Mouse (Mus musculus) telencephalon, adult 2 months (tissue): Measurements from ENCODE around the gene Mast4.
A peak's percentile ranks its signal among the peaks of the same experiment; 100 is the strongest.

Experiments
- DNase-seq: peaks from one replicate; pipeline ENCODE4 v3.0.0-alpha.2; 2011; ENCODE audit warnings: low read depth, low spot score

The Mast4 gene

GRCm38 (mm10) chr13:102865971-102866724, 468.1 kb downstream of the Mast4 start:
- DNase-seq: no peak

GRCm38 (mm10) chr13:102865494-102865893, 468.8 kb downstream of the Mast4 start:
- no peak for DNase-seq

GRCm38 (mm10) chr13:102864840-102865239, 469.5 kb downstream of the Mast4 start:
- DNase-seq: no peak

- no peak for DNase-seq
These were observed 470.2 kb downstream of the Mast4 start for GRCm38 (mm10) chr13:102864079-102864478.

DNA sequence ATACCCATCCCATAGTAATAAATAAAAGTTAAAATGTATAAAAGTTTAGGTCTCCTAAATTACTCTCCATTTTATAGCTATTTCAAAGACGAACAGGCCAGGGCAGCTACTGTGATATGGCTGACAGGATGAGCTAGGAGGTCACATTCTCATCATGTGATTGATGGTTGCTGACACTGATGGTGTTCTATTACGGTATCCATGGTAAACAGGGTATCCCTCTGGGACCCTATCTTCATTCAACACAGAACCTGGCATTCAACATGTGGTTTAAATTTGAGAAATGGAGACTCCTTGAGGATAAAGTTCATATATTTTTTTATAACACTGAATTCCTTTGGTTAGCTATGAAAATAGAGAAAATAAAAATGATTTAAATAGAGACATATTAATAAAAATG, 471.3 kb downstream of the Mast4 start:
- DNase-seq: no peak

DNA sequence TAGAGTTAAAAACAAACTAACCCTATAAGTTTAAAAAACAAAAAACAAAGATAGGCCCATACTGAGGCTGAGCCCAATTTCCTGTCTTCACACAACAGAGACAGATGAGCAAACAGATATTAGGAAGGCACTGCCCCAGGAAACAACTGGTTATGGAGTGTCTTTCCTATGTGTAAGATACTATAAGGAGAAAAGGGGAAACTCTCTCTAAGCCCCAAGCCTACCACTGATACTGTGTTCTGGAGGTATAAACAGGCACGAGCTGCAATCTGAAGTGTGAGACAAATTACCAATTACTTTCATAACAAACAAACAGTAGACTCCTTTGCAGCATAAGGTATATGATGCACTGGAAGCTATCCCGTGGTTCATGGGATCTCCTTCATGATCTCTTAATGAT, 471.9 kb downstream of the Mast4 start:
- no peak for DNase-seq

DNA sequence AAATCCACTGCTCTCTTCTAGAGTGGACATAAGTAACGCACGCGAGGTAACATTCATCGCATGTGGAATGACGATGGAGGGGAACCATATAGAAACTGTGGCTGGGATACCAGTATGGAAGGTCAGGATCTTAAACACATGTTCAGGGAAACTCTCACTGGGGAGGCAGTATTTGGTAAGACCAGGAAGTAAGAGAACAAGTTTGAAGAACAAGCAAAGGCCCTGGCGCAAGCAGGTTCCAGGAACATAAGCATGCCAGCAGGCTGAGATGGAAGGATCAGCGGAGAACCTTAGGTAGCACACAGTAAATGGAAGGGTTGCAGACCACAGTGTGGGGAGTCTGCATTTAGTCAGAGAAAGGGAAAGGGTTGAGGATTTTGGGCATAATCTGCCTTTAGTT, 473.6 kb downstream of the Mast4 start:
- no peak for DNase-seq

GRCm38 (mm10) chr13:102860135-102860534, 474.2 kb downstream of the Mast4 start:
- no peak for DNase-seq

- no peak for DNase-seq
These were observed 476.8 kb downstream of the Mast4 start for GRCm38 (mm10) chr13:102857539-102857838.

DNA sequence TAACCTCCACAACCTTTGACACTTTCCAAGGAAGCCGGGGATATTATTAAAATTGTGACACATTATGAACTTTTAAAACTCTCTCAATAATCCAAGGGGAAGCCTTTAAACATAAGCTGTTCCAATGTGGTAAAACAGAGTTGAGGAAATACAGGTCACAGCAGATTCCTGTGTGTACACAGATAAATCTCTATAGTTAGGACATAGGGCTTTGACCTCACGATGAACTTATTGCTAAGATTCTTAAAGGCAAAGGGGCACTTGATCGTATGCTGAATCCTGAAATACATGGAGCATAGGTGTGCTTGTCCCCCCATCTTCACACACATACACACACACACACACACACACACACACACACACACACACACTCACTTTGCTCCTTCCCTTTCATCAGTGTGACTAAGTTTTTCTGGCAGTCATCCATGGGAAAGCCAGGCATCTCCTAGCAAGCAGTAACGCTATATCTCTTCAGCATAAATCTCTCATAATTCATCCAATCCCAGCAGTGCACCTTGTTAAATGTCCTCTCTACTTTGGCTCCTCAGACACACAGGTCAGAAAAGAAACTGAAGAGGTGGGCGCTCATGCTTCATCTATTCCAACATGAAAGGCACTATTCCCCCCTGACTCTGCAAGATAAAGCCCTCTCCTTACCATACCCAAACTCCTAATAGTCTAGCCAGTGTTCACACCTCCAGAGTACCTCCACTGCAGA, 477.3 kb downstream of the Mast4 start:
- DNase-seq: no peak

GRCm38 (mm10) chr13:102852865-102853264, 481.4 kb downstream of the Mast4 start:
- DNase-seq: no peak

GRCm38 (mm10) chr13:102851253-102851652, 483.0 kb downstream of the Mast4 start:
- no peak for DNase-seq

DNA sequence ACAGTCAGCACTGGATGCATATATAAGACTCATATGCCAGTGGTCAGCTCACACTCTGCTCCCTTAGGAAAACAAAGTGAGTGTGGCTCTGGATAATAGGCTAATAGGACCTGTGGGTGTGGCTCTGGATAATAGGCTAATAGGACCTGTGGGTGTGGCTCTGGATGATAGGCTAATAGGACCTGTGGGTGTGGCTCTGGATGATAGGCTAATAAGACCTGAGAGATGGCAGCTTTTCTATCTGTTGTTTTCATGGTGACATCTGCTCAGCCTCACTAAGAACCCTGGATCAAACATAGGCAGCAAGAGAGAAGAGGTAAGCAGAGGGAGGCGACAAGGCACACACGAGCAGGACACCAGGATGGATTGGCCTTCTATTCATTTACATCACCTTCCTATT, 483.7 kb downstream of the Mast4 start:
- DNase-seq: no peak

- DNase-seq: no peak
These were observed 485.2 kb downstream of the Mast4 start for GRCm38 (mm10) chr13:102849068-102849467.

- DNase-seq: no peak
These were observed 487.8 kb downstream of the Mast4 start for GRCm38 (mm10) chr13:102846473-102846872.

DNA sequence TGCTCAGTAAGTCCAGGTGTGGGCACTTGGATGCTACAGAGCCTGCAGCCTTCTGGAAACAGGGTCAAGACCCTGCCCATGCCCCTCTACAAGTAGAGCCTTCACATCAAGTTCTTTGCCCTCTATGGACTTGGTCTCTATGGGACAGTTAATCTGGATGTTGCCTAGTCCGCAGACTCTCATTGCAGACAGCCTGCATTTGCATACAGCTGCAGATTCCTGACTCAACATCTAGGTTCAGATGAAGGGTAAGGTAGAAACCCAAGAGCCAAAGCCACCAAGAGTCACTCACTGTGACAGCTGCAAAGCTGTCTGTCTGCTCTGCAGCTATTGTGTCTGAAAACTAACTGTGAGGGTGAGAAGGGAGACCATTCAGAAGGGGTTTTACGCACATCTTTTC, 491.6 kb downstream of the Mast4 start:
- DNase-seq: no peak

DNA sequence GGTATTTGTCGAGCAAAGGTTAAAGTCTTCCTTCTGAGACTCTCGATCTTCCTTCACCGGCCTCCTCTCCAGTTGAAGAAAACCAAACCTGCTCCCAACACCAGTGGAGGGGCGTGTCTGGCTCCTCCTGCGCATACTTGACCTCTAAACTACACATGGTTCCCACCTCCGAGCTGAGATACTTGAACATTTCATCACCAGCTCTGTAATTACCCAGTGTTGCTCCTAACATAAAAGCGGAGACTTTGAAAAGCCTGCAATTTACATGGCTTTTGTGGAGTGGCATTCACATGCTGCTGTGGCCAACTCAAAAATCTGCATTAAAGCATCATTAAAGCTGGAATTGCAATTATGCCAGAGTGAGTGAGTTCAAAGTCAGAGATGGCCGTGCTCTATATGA, 492.1 kb downstream of the Mast4 start:
- DNase-seq: no peak

DNA sequence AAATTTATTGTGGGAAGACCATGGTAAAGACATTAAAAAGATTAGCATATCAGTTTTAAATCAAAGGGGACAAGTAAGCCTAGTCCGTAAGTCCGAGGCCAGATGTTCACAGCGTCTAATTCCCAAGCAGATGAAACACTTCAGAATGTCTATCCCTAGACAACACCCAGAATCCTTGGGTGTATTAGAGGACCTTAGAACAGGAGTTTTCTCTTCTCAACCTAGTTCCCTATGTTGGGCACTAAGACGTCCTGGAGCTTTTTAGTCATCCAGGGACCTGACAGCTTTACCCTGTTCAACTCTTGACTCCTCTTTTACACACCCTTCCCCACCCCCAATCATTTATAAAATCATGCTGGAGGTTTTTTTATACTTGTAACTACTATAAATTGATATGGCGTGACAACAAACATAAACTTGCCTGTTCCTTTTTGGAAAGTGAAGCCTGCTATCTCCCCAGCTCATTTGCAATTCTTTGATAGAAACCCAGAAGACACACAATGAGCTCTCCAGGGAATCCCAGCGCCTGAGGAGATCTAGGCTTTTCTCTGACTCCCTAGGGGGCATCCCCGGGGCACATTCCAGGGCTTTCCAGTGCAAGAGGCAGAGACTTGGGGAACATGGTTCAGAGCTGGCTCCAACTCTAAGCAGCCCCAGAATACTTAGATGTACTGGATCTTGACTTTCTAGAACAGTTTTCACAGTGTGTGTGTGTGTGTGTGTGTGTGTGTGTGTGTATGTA, 494.4 kb downstream of the Mast4 start:
- DNase-seq: no peak

- DNase-seq: peak; percentile 29
These were observed 496.9 kb downstream of the Mast4 start for GRCm38 (mm10) chr13:102837427-102837826.

DNA sequence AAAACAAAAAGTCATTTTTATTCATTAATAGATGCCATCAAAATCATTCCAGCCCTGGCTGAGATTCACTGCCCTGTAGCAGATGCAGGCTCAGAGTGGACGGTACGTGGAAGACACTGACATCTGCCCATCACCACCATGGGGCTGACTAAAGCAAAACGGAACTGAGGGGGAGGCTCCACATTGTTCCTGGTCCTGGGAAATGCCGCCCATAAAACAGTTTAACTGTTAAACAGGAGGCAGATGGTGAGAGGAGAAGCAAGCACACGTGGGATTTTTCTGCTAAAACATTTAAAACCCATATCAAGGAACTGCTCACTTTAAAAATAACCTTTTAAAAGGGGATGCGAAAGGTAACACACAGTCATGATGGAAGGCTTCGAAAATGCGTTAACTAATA, 499.0 kb downstream of the Mast4 start:
- peak; percentile 33 for DNase-seq

DNA sequence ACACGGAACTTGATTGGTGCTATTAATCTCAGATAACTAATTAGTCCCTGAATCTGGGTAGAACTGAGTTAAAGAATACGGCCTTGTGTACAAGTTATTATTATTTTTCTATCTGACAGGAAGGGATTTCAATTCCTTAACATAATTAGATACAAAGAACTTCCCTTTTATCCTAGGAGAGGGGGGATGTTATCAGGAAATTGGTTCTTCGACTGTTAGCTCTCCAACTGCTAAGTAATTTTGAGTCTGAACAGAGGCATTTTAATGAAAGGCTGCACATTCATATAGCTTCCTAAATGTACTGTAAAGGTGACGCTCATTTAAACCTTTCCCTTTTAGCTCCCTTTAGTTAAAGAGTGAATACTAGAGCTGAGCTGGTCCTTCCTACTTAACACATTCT, 516.0 kb downstream of the Mast4 start:
- no peak for DNase-seq

DNA sequence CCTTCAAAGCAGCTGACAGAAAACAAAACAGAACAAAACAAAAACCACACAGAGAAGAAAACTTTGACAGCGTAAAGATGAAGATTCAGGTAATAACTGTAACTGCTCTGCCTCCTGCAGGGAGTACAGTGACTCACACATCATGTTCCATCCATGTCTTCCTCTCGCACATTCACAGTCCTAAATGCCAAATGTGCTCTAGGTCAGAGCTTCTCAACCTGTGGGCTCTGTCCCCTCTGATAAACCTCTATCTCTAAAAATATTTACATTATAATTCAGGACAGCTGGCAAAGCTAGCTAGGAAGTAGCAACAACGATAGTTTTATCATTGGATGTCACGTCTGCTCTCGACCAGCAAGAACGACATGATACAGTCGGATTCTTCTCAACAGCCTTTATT, 517.6 kb downstream of the Mast4 start:
- no peak for DNase-seq

DNA sequence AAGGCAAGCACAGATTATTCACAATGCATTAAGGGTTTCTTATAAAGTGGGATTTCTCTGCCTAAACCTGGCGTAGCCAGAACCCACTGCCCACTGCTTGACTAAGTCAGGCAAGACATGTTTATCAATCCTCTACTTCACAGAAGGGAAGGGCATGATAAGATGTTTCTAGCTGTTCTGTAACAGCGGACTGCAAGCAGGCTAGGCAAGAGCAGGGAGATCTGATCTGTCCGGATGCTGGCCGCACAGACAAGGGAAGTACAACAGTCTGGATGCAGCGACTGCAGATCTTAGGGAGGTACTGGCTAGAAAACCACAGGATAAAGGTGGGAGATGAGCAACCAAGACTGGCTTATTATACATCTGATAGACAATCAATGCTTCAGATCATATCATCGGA, 519.1 kb downstream of the Mast4 start:
- no peak for DNase-seq
